Mouse (Mus musculus) heart, embryonic 16.5 days (tissue): Measurements from ENCODE around the gene Cma1. TPM values are rescaled to one million over a fixed set of nuclear protein-coding genes. Genes with fewer than 3 reads are reported as not detected.

Experiments used
- ATAC-seq: fragments of 200-750 bp; cut with Nextera tagmentation; replicated peaks from 2 replicates; pipeline ENCODE4 v1.8.0; 2017; ENCODE audit warnings: moderate number of reproducible peaks; ENCODE audit not compliant: insufficient read depth, low FRiP score; ENCODE audit errors: extremely low read depth
- H3K27ac ChIP-seq: fragments of 300-500 bp; sonication (generic); 2 replicates; pipeline ENCODE4 v1.5.1; 2014; ENCODE audit warnings: mild to moderate bottlenecking, low read length, control low read depth, moderate library complexity
- H3K27me3 ChIP-seq: fragments of 300-500 bp; sonication (generic); 2 replicates; pipeline ENCODE4 v1.6.1; 2014; ENCODE audit warnings: low read length, mixed read lengths; ENCODE audit not compliant: control insufficient read depth, insufficient read depth
- H3K36me3 ChIP-seq: fragments of 300-500 bp; sonication (generic); 2 replicates; pipeline ENCODE4 v1.6.1; 2014; ENCODE audit not compliant: control insufficient read depth, insufficient read depth
- H3K4me1 ChIP-seq: fragments of 300-500 bp; sonication (generic); 2 replicates; pipeline ENCODE4 v1.6.1; 2014; ENCODE audit warnings: low read length, mixed read lengths; ENCODE audit not compliant: control insufficient read depth, insufficient read depth
- H3K4me2 ChIP-seq: fragments of 300-500 bp; sonication (generic); 2 replicates; pipeline ENCODE4 v1.6.1; 2014; ENCODE audit warnings: low read depth, mild to moderate bottlenecking, control low read depth, low read length
- H3K4me3 ChIP-seq: fragments of 300-500 bp; sonication (generic); 2 replicates; pipeline ENCODE4 v1.5.1; 2014; ENCODE audit warnings: mild to moderate bottlenecking, control low read depth, low read length
- H3K9ac ChIP-seq: fragments of 300-500 bp; sonication (generic); 2 replicates; pipeline ENCODE4 v1.6.1; 2014; ENCODE audit warnings: low read length, control low read depth
- H3K9me3 ChIP-seq: fragments of 300-500 bp; sonication (generic); replicated peaks from 2 replicates; pipeline ENCODE4 v1.6.1; 2016; ENCODE audit warnings: low read length; ENCODE audit not compliant: control insufficient read depth
- WGBS: fragments of 180-500 bp; shearing (Covaris S2); extraction: QIAGEN DNeasy Blood & Tissue Kit; methylation state at CpG from one replicate; pipeline ENCODE4 v1.1.7; 2014; 5-methylcytosine and 5-hydroxymethylcytosine counted together
- polyA plus RNA-seq: library from polyadenylated mRNA; unstranded; fragments of >200 nt; fragmentation: Nextera tagmentation; extraction: Ambion mirVana; gene quantifications from 2 replicates; pipeline ENCODE4 v1.2.1, GENCODE M21; 2015

The Cma1 gene
- polyA plus RNA-seq, 1 experiment from 2014 or later, result 8.1 TPM

- H3K4me2 ChIP-seq, result peak within 1 kb of the TSS; percentile 97
- ATAC-seq, result peak; percentile 88
- H3K27me3 ChIP-seq, result no peaks in the 10 kb centered on the region
- no peaks in the 10 kb centered on the region for H3K9me3 ChIP-seq
- H3K4me3 ChIP-seq, result peak within 1 kb of the TSS; percentile 68
- peak within 1 kb of the TSS; percentile 79 for H3K27ac ChIP-seq
- 2% methylated on average over 39 of the region's 39 CpGs for WGBS
- H3K9ac ChIP-seq, result peak within 1 kb of the TSS; percentile 86
- peaks cover 29% of the 10 kb centered on the region for H3K36me3 ChIP-seq
- H3K4me1 ChIP-seq, result peaks cover 14% of the 10 kb centered on the region
Observed at GRCm38 (mm10) chr14:55899701-55900413, 44.6 kb downstream of the Cma1 start, which contains the start of gene Sdr39u1. Sdr39u1 (minus strand) TSS chr14:55900293.

- H3K9me3 ChIP-seq, result no peaks in the 10 kb centered on the region
- H3K27me3 ChIP-seq, result no peaks in the 10 kb centered on the region
- ATAC-seq, result no peak
- H3K9ac ChIP-seq, result peak overlapping the region; percentile 86
- 86% methylated on average over 7 of the region's 7 CpGs for WGBS
- H3K4me3 ChIP-seq, result no peak overlapping the region
- peaks cover 14% of the 10 kb centered on the region for H3K4me1 ChIP-seq
- peaks cover 38% of the 10 kb centered on the region for H3K36me3 ChIP-seq
- no peak overlapping the region for H3K4me2 ChIP-seq
- H3K27ac ChIP-seq, result no peak overlapping the region; the same call in 1 of the 2 replicates
Observed at GRCm38 (mm10) chr14:55898947-55899346, 45.5 kb downstream of the Cma1 start.

GRCm38 (mm10) chr14:55897671-55898070 lies 46.8 kb downstream of the Cma1 start:
- Histone ChIP-seq H3K27me3 (no peaks in the 10 kb centered on the region), H3K4me3 (no peak overlapping the region), H3K9me3 (no peaks in the 10 kb centered on the region), H3K4me2 (no peak overlapping the region), H3K4me1 (peaks cover 14% of the 10 kb centered on the region), H3K36me3 (peaks cover 44% of the 10 kb centered on the region), H3K9ac (no peak overlapping the region), H3K27ac (no peak overlapping the region)
- ATAC-seq, result no peak
- WGBS, result 92% methylated on average over 12 of the region's 12 CpGs

Other genes starting within 250 kb of the Cma1 start
- gene Tgm1, start 230.7 kb downstream of the Cma1 start, polyA plus RNA-seq, result 0.45 and 0.57 TPM in 2 replicates
- 22.0 and 25.6 TPM in 2 replicates for gene Rabggta, start 222.4 kb downstream of the Cma1 start, polyA plus RNA-seq
- gene Dhrs1, start 199.0 kb downstream of the Cma1 start, polyA plus RNA-seq, result 71.1 and 76.3 TPM in 2 replicates
- 21.5 and 22.7 TPM in 2 replicates for gene Nop9, start 199.0 kb downstream of the Cma1 start, polyA plus RNA-seq
- gene Cideb, start 186.2 kb downstream of the Cma1 start, polyA plus RNA-seq, result 1.3 and 1.8 TPM in 2 replicates
- 0.20 and 0.32 TPM in 2 replicates for gene Ltb4r2, start 183.2 kb downstream of the Cma1 start, polyA plus RNA-seq
- 0.59 and 0.66 TPM in 2 replicates for gene Ltb4r1, start 178.7 kb downstream of the Cma1 start, polyA plus RNA-seq
- gene Adcy4, start 160.6 kb downstream of the Cma1 start, polyA plus RNA-seq, result 15.3 and 17.5 TPM in 2 replicates
- gene Ripk3, start 155.8 kb downstream of the Cma1 start, polyA plus RNA-seq, result 17.8 and 20.8 TPM in 2 replicates
- gene Nfatc4, start 121.5 kb downstream of the Cma1 start, polyA plus RNA-seq, result 9.7 and 14.4 TPM in 2 replicates
- gene Nynrin, start 90.7 kb downstream of the Cma1 start, polyA plus RNA-seq, result 11.1 and 13.7 TPM in 2 replicates
- 0.59 and 0.69 TPM in 2 replicates for gene Cbln3, start 60.3 kb downstream of the Cma1 start, polyA plus RNA-seq
- gene Khnyn, start 59.7 kb downstream of the Cma1 start, polyA plus RNA-seq, result 9.8 and 11.2 TPM in 2 replicates
- 59.6 and 59.9 TPM in 2 replicates for gene Sdr39u1, start 44.4 kb downstream of the Cma1 start, polyA plus RNA-seq
- not detected in 2 replicates for gene Cma2, start 6.3 kb upstream of the Cma1 start, polyA plus RNA-seq
- not detected in 2 replicates for gene Mcpt1, start 73.3 kb upstream of the Cma1 start, polyA plus RNA-seq
- gene Mcpt9, start 85.8 kb upstream of the Cma1 start, polyA plus RNA-seq, result not detected in 2 replicates
- gene Mcpt2, start 97.4 kb upstream of the Cma1 start, polyA plus RNA-seq, result not detected in 2 replicates
- gene Mcpt4, start 117.6 kb upstream of the Cma1 start, polyA plus RNA-seq, result 0.54 and 0.55 TPM in 2 replicates
- 0.16 and 0.41 TPM in 2 replicates for gene Mcpt8, start 140.6 kb upstream of the Cma1 start, polyA plus RNA-seq
- 0.20 and 0.51 TPM in 2 replicates for gene Ctsg, start 157.9 kb upstream of the Cma1 start, polyA plus RNA-seq
- not detected in 2 replicates for gene Gzme, start 175.9 kb upstream of the Cma1 start, polyA plus RNA-seq
- not detected in 2 replicates for gene Gzmd, start 187.9 kb upstream of the Cma1 start, polyA plus RNA-seq
- gene Gzmg, start 214.9 kb upstream of the Cma1 start, polyA plus RNA-seq, result not detected in 2 replicates
- gene Gzmn, start 229.9 kb upstream of the Cma1 start, polyA plus RNA-seq, result not detected in 2 replicates